Mouse (Mus musculus): ENCODE results near the gene Akain1. TPM values are rescaled to one million over a fixed set of nuclear protein-coding genes. Genes with fewer than 3 reads are reported as not detected.

Akain1 gene
- polyA plus RNA-seq, 2 experiments = not detected

DNA sequence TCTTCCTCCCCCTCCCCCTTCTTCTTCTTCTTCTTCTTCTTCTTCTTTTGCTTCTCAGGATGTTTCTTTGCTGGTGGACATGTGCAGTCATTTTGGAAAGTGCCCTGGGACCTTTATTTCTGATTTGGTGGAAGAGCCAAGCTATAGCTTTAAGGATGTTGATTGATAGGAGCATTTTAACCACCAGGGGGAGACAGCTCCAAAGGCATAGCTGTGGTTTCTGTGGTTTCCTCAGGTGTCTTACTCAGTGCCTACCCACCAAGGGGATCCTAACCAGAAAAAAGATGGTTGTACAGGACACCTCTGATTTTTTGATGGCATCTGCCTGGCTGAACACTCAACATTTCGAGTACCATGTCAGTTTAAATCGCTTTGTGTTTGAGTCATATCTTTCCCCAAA, 56.4 kb downstream of the Akain1 start:
- no peaks in the 10 kb centered on the region for H3K9me3 ChIP-seq (ENCODE audit: control insufficient read depth, low read length)
- no peak overlapping the region for H3K4me2 ChIP-seq (ENCODE audit: low read depth)
- H3K36me3 ChIP-seq (replicated peaks; ENCODE audit: control insufficient read depth, insufficient read depth, low read depth) = no peaks in the 10 kb centered on the region
- H3K4me1 ChIP-seq (replicated peaks; ENCODE audit: control insufficient read depth in 2 of 2, insufficient read depth in 2 of 2, low read length in 1 of 2) = no peaks in the 10 kb centered on the region
- DNase-seq (ENCODE audit: low read depth in 3 of 3, low spot score in 3 of 3) (no peak), ATAC-seq (ENCODE audit: insufficient read depth) (no peak)
- no peaks in the 10 kb centered on the region for H3K27me3 ChIP-seq (ENCODE audit: control insufficient read depth, insufficient read depth, low read length)
- 24% methylated on average over 2 of the region's 2 CpGs for WGBS (ENCODE audit: insufficient replicate concordance)
- H3K9ac ChIP-seq (replicated peaks) = no peak overlapping the region
- TF ChIP-seq EP300 (IDR thresholded peaks at IDR 0.05; ENCODE audit: low read depth) = no peak
- peak; percentile 37 for TF ChIP-seq CTCF (IDR thresholded peaks at IDR 0.05; ENCODE audit: low read depth)
- no peak overlapping the region for H3K4me3 ChIP-seq (ENCODE audit: insufficient read depth in 1 of 2, low read depth in 2 of 2, low read length in 2 of 2)
- no peak overlapping the region for H3K27ac ChIP-seq

DNA sequence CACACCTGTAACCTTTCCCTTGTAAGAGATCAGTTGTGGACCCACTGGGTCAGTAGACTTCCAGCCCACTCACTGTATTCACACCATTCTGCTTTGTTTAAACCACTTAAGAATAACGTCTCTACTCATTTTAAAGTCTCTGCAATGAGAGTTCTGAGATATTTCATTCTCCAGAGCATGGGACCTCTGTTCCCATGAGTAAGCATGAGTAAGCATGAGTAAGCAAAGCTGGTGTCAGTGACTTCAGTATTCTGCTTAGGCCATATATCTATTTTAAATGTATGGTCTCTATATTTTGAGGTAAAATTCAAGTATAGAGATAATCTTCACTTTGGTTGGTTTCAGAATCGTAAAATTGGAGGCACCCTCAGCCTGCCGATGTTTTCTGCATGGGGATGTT, 57.0 kb downstream of the Akain1 start:
- no peaks in the 10 kb centered on the region for H3K4me1 ChIP-seq (replicated peaks; ENCODE audit: control insufficient read depth in 2 of 2, insufficient read depth in 2 of 2, low read length in 1 of 2)
- no peaks in the 10 kb centered on the region for H3K9me3 ChIP-seq (ENCODE audit: control insufficient read depth, low read length)
- 53% methylated on average over 3 of the region's 3 CpGs for WGBS (ENCODE audit: insufficient replicate concordance)
- no peaks in the 10 kb centered on the region for H3K36me3 ChIP-seq (replicated peaks; ENCODE audit: control insufficient read depth, insufficient read depth, low read depth)
- no peak overlapping the region for H3K4me3 ChIP-seq (ENCODE audit: insufficient read depth in 1 of 2, low read depth in 2 of 2, low read length in 2 of 2)
- ATAC-seq (ENCODE audit: insufficient read depth) = no peak
- no peak overlapping the region for H3K9ac ChIP-seq (replicated peaks)
- no peak for DNase-seq (ENCODE audit: low read depth in 3 of 3, low spot score in 3 of 3)
- no peaks in the 10 kb centered on the region for H3K27me3 ChIP-seq (ENCODE audit: control insufficient read depth, insufficient read depth, low read length)
- H3K4me2 ChIP-seq (ENCODE audit: low read depth) = no peak overlapping the region
- H3K27ac ChIP-seq = no peak overlapping the region
- TF ChIP-seq CTCF (IDR thresholded peaks at IDR 0.05; ENCODE audit: low read depth) (no peak), EP300 (IDR thresholded peaks at IDR 0.05; ENCODE audit: low read depth) (no peak)

- no peaks in the 10 kb centered on the region for H3K27me3 ChIP-seq (ENCODE audit: control insufficient read depth, insufficient read depth, low read length)
- no peak overlapping the region for H3K9ac ChIP-seq (replicated peaks)
- H3K4me2 ChIP-seq (ENCODE audit: low read depth) = no peak overlapping the region
- TF ChIP-seq EP300 (IDR thresholded peaks at IDR 0.05; ENCODE audit: low read depth) = no peak
- no peak for TF ChIP-seq CTCF (IDR thresholded peaks at IDR 0.05; ENCODE audit: low read depth)
- H3K9me3 ChIP-seq (ENCODE audit: control insufficient read depth, low read length) = no peaks in the 10 kb centered on the region
- H3K4me3 ChIP-seq (ENCODE audit: insufficient read depth in 1 of 2, low read depth in 2 of 2, low read length in 2 of 2) = no peak overlapping the region
- no peaks in the 10 kb centered on the region for H3K4me1 ChIP-seq (replicated peaks; ENCODE audit: control insufficient read depth in 2 of 2, insufficient read depth in 2 of 2, low read length in 1 of 2)
- no peaks in the 10 kb centered on the region for H3K36me3 ChIP-seq (replicated peaks; ENCODE audit: control insufficient read depth, insufficient read depth, low read depth)
- DNase-seq (ENCODE audit: low read depth in 3 of 3, low spot score in 3 of 3) (no peak), ATAC-seq (ENCODE audit: insufficient read depth) (no peak)
- 50% methylated on average over 4 of the region's 4 CpGs for WGBS (ENCODE audit: insufficient replicate concordance)
- no peak overlapping the region for H3K27ac ChIP-seq
Measured at GRCm38 (mm10) chr17:69497315-69497714, 58.2 kb downstream of the Akain1 start.

GRCm38 (mm10) chr17:69498913-69499312, 59.8 kb downstream of the Akain1 start:
- H3K9me3 ChIP-seq (ENCODE audit: control insufficient read depth, low read length) = no peaks in the 10 kb centered on the region
- no peak overlapping the region for H3K4me3 ChIP-seq (ENCODE audit: insufficient read depth in 1 of 2, low read depth in 2 of 2, low read length in 2 of 2)
- H3K36me3 ChIP-seq (replicated peaks; ENCODE audit: control insufficient read depth, insufficient read depth, low read depth) = no peaks in the 10 kb centered on the region
- H3K4me1 ChIP-seq (replicated peaks; ENCODE audit: control insufficient read depth in 2 of 2, insufficient read depth in 2 of 2, low read length in 1 of 2) = no peaks in the 10 kb centered on the region
- no peak for TF ChIP-seq EP300 (IDR thresholded peaks at IDR 0.05; ENCODE audit: low read depth)
- TF ChIP-seq CTCF (IDR thresholded peaks at IDR 0.05; ENCODE audit: low read depth) = no peak
- no peaks in the 10 kb centered on the region for H3K27me3 ChIP-seq (ENCODE audit: control insufficient read depth, insufficient read depth, low read length)
- no peak overlapping the region for H3K4me2 ChIP-seq (ENCODE audit: low read depth)
- WGBS (ENCODE audit: insufficient replicate concordance) = 41% methylated on average over 2 of the region's 2 CpGs
- H3K27ac ChIP-seq = no peak overlapping the region
- DNase-seq (ENCODE audit: low read depth in 3 of 3, low spot score in 3 of 3) (no peak), ATAC-seq (ENCODE audit: insufficient read depth) (no peak)
- H3K9ac ChIP-seq (replicated peaks) = no peak overlapping the region

- Histone ChIP-seq H3K36me3 (replicated peaks; ENCODE audit: control insufficient read depth, insufficient read depth, low read depth) (no peaks in the 10 kb centered on the region), H3K9me3 (ENCODE audit: control insufficient read depth, low read length) (no peaks in the 10 kb centered on the region), H3K4me3 (ENCODE audit: insufficient read depth in 1 of 2, low read depth in 2 of 2, low read length in 2 of 2) (no peak overlapping the region), H3K27ac (no peak overlapping the region), H3K9ac (replicated peaks) (no peak overlapping the region), H3K4me2 (ENCODE audit: low read depth) (no peak overlapping the region), H3K27me3 (ENCODE audit: control insufficient read depth, insufficient read depth, low read length) (no peaks in the 10 kb centered on the region), H3K4me1 (replicated peaks; ENCODE audit: control insufficient read depth in 2 of 2, insufficient read depth in 2 of 2, low read length in 1 of 2) (no peaks in the 10 kb centered on the region)
- WGBS (ENCODE audit: insufficient replicate concordance) = 35% methylated on average over 6 of the region's 6 CpGs
- TF ChIP-seq EP300 (IDR thresholded peaks at IDR 0.05; ENCODE audit: low read depth) (no peak), CTCF (IDR thresholded peaks at IDR 0.05; ENCODE audit: low read depth) (no peak)
- ATAC-seq (ENCODE audit: insufficient read depth) (no peak), DNase-seq (ENCODE audit: low read depth in 3 of 3, low spot score in 3 of 3) (no peak)
Measured at GRCm38 (mm10) chr17:69499441-69499840, 60.3 kb downstream of the Akain1 start.
